In the genomic region with DNA sequence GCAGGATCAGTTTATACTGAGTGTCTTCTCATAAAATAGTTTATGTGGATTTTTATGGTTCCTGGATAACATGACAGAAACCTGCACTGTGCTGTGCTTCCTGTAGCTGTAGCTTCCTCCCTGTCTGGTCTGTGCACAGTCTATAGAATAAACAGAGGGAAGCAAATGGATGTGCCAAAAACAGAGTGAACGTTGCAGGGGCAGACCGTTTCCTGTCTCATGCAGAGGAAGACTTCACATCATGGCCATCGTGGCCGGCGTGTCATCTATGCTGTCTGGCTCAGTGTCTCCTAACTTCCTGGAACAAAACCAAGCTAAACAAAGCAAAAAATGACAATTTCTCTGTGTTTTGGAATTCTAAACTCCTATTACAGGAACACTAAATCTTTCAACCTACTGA, we compare ENCODE assay signal across 16 mouse cellular contexts.
DNase-seq lines count a peak whose midpoint lies in the region; ATAC-seq and TF ChIP-seq lines count a peak whose summit lies in the region.
"Had no signal": no experiment of that assay in that cellular context is flagged by ENCODE, and none has a peak within 500 bp of the region (broad histone marks: within the 10 kb centered on the region; RNA-seq: fewer than 3 reads in every experiment).

No protein-coding gene starts in this region.

- intact Hi-C loops in heart, postnatal 14 days (cut with DNase I): no loop called here

- H3K4me1 ChIP-seq in heart, postnatal 0 days (ENCODE audit: control insufficient read depth, insufficient read depth): no peaks in the 10 kb centered on the region
- H3K4me1 ChIP-seq in midbrain, embryonic 11.5 days (ENCODE audit: control insufficient read depth, insufficient read depth, low read length): no peaks in the 10 kb centered on the region
- H3K4me1 ChIP-seq in midbrain, embryonic 14.5 days (ENCODE audit: control insufficient read depth, insufficient read depth, low read length): no peaks in the 10 kb centered on the region
- H3K4me1 ChIP-seq in kidney, embryonic 15.5 days: no peaks in the 10 kb centered on the region
- H3K4me1 ChIP-seq in stomach, embryonic 16.5 days (ENCODE audit: control insufficient read depth, insufficient read depth, low read length): no peaks in the 10 kb centered on the region
- no peaks in the 10 kb centered on the region for H3K4me1 ChIP-seq in forebrain, embryonic 11.5 days (replicated peaks; ENCODE audit: control insufficient read depth, insufficient read depth, low read length)
- H3K4me1 ChIP-seq: forebrain, embryonic 15.5 days; hindbrain, embryonic 10.5 days; neural tube, embryonic 12.5 days had no signal

- no peak for DNase-seq in heart, postnatal 0 days (ENCODE audit: low spot score)
- DNase-seq in heart, postnatal 14 days: no peak
- peak; percentile 31 for DNase-seq in midbrain, embryonic 11.5 days (ENCODE audit: low spot score, missing footprints)
- DNase-seq in midbrain, embryonic 14.5 days: no peak
- no peak for DNase-seq in right cerebral cortex, adult 18-20 months
- no peak for DNase-seq in forebrain, embryonic 11.5 days (ENCODE audit: low spot score)
- DNase-seq: cerebellum, adult 11 months; gastrocnemius, postnatal 36 days; right cerebral cortex, postnatal 14 days had no signal

- TF ChIP-seq CTCF in heart, postnatal 0 days (IDR thresholded peaks at IDR 0.05; ENCODE audit: low read depth): no peak

- H3K27me3 ChIP-seq in heart, postnatal 0 days (ENCODE audit: control insufficient read depth, insufficient read depth, low read length): no peaks in the 10 kb centered on the region
- H3K27me3 ChIP-seq in midbrain, embryonic 11.5 days (ENCODE audit: control insufficient read depth, insufficient read depth, low read length): no peaks in the 10 kb centered on the region
- H3K27me3 ChIP-seq in midbrain, embryonic 14.5 days (ENCODE audit: control insufficient read depth, insufficient read depth, low read length): no peaks in the 10 kb centered on the region
- H3K27me3 ChIP-seq in kidney, embryonic 15.5 days: no peaks in the 10 kb centered on the region
- no peaks in the 10 kb centered on the region for H3K27me3 ChIP-seq in stomach, embryonic 16.5 days (ENCODE audit: control insufficient read depth, insufficient read depth, low read length)
- no peaks in the 10 kb centered on the region for H3K27me3 ChIP-seq in forebrain, embryonic 11.5 days (ENCODE audit: control insufficient read depth, insufficient read depth, low read length)
- H3K27me3 ChIP-seq: forebrain, embryonic 15.5 days; neural tube, embryonic 12.5 days; Patski had no signal

- no peaks in the 10 kb centered on the region for H3K36me3 ChIP-seq in heart, postnatal 0 days (replicated peaks; ENCODE audit: control insufficient read depth, insufficient read depth, low read length)
- no peaks in the 10 kb centered on the region for H3K36me3 ChIP-seq in midbrain, embryonic 11.5 days (ENCODE audit: control insufficient read depth, insufficient read depth, low read length)
- H3K36me3 ChIP-seq in midbrain, embryonic 14.5 days (ENCODE audit: control insufficient read depth, insufficient read depth, low read length): no peaks in the 10 kb centered on the region
- no peaks in the 10 kb centered on the region for H3K36me3 ChIP-seq in kidney, embryonic 15.5 days
- no peaks in the 10 kb centered on the region for H3K36me3 ChIP-seq in stomach, embryonic 16.5 days (ENCODE audit: control insufficient read depth, insufficient read depth, low read length)
- H3K36me3 ChIP-seq in forebrain, embryonic 11.5 days (ENCODE audit: control insufficient read depth, insufficient read depth, low read length): no peaks in the 10 kb centered on the region
- H3K36me3 ChIP-seq: forebrain, embryonic 15.5 days; hindbrain, embryonic 10.5 days; neural tube, embryonic 12.5 days had no signal

- no peak overlapping the region for H3K4me2 ChIP-seq in heart, postnatal 0 days (ENCODE audit: low read depth, low read length)
- no peak overlapping the region for H3K4me2 ChIP-seq in midbrain, embryonic 11.5 days
- H3K4me2 ChIP-seq in midbrain, embryonic 14.5 days (ENCODE audit: low read length): no peak overlapping the region
- no peak overlapping the region for H3K4me2 ChIP-seq in kidney, embryonic 15.5 days
- no peak overlapping the region for H3K4me2 ChIP-seq in stomach, embryonic 16.5 days (ENCODE audit: low read depth, low read length)
- H3K4me2 ChIP-seq in forebrain, embryonic 11.5 days (ENCODE audit: low read depth, low read length, severe bottlenecking): no peak overlapping the region
- H3K4me2 ChIP-seq: forebrain, embryonic 15.5 days; neural tube, embryonic 12.5 days had no signal

- peak overlapping the region; percentile 30; the same call in 1 of the 2 replicates for H3K27ac ChIP-seq in heart, postnatal 0 days (ENCODE audit: low read depth)
- H3K27ac ChIP-seq in midbrain, embryonic 11.5 days (ENCODE audit: low read depth, low read length): no peak overlapping the region
- H3K27ac ChIP-seq in midbrain, embryonic 14.5 days (replicated peaks; ENCODE audit: low read depth, low read length): no peak overlapping the region
- peak overlapping the region; percentile 76 for H3K27ac ChIP-seq in kidney, embryonic 15.5 days
- H3K27ac ChIP-seq in stomach, embryonic 16.5 days (ENCODE audit: low read length): peak overlapping the region; percentile 58; the same call in 1 of the 2 replicates
- no peak overlapping the region for H3K27ac ChIP-seq in forebrain, embryonic 11.5 days (ENCODE audit: low read depth, low read length)
- H3K27ac ChIP-seq: forebrain, embryonic 15.5 days; hindbrain, embryonic 10.5 days; neural tube, embryonic 12.5 days had no signal

- no peak for TF ChIP-seq EP300 in heart, postnatal 0 days (IDR thresholded peaks at IDR 0.05; ENCODE audit: low read depth)

- no peaks in the 10 kb centered on the region for H3K9me3 ChIP-seq in heart, postnatal 0 days (replicated peaks; ENCODE audit: control insufficient read depth, low read length)
- no peaks in the 10 kb centered on the region for H3K9me3 ChIP-seq in midbrain, embryonic 11.5 days (ENCODE audit: control insufficient read depth, low read length)
- H3K9me3 ChIP-seq in midbrain, embryonic 14.5 days (ENCODE audit: control insufficient read depth, low read length): no peaks in the 10 kb centered on the region
- no peaks in the 10 kb centered on the region for H3K9me3 ChIP-seq in kidney, embryonic 15.5 days (replicated peaks)
- no peaks in the 10 kb centered on the region for H3K9me3 ChIP-seq in stomach, embryonic 16.5 days (replicated peaks; ENCODE audit: control insufficient read depth, low read length)
- no peaks in the 10 kb centered on the region for H3K9me3 ChIP-seq in forebrain, embryonic 11.5 days (ENCODE audit: control insufficient read depth, low read length)
- H3K9me3 ChIP-seq: forebrain, embryonic 15.5 days; hindbrain, embryonic 10.5 days; neural tube, embryonic 12.5 days had no signal

- H3K9ac ChIP-seq in heart, postnatal 0 days (replicated peaks; ENCODE audit: low read depth, low read length): no peak overlapping the region
- no peak overlapping the region for H3K9ac ChIP-seq in midbrain, embryonic 11.5 days (ENCODE audit: low read length)
- no peak overlapping the region for H3K9ac ChIP-seq in midbrain, embryonic 14.5 days (replicated peaks; ENCODE audit: low read length)
- no peak overlapping the region for H3K9ac ChIP-seq in kidney, embryonic 15.5 days
- no peak overlapping the region for H3K9ac ChIP-seq in stomach, embryonic 16.5 days (ENCODE audit: low read length)
- no peak overlapping the region for H3K9ac ChIP-seq in forebrain, embryonic 11.5 days (ENCODE audit: low read length)
- H3K9ac ChIP-seq: forebrain, embryonic 15.5 days; neural tube, embryonic 12.5 days had no signal

- ATAC-seq in heart, postnatal 0 days (ENCODE audit: insufficient read depth, low read depth): no peak
- no peak for ATAC-seq in midbrain, embryonic 11.5 days (ENCODE audit: low FRiP score)
- ATAC-seq in midbrain, embryonic 14.5 days (ENCODE audit: low FRiP score, low TSS enrichment): no peak
- peak; percentile 46; the same call in 1 of the 2 replicates for ATAC-seq in kidney, embryonic 15.5 days (replicated peaks; ENCODE audit: low FRiP score)
- ATAC-seq in stomach, embryonic 16.5 days (ENCODE audit: insufficient read depth, low FRiP score): no peak
- no peak for ATAC-seq in forebrain, embryonic 11.5 days (replicated peaks; ENCODE audit: low FRiP score)
- ATAC-seq: CD4-positive, CD25-positive, alpha-beta regulatory T cell, adult 4 months; forebrain, embryonic 15.5 days; Patski had no signal

- 38% methylated on average over 5 of the region's 5 CpGs for WGBS in heart, postnatal 0 days
- 78% methylated on average over 5 of the region's 5 CpGs for WGBS in midbrain, embryonic 11.5 days
- WGBS in midbrain, embryonic 14.5 days: 86% methylated on average over 5 of the region's 5 CpGs
- 34% methylated on average over 5 of the region's 5 CpGs for WGBS in kidney, embryonic 15.5 days
- 30% methylated on average over 5 of the region's 5 CpGs for WGBS in stomach, embryonic 16.5 days
- 97% methylated on average over 5 of the region's 5 CpGs for WGBS in forebrain, embryonic 11.5 days

- no peak overlapping the region for H3K4me3 ChIP-seq in heart, postnatal 0 days (ENCODE audit: low read depth, low read length)
- no peak overlapping the region for H3K4me3 ChIP-seq in midbrain, embryonic 11.5 days (ENCODE audit: low read depth, low read length)
- no peak overlapping the region for H3K4me3 ChIP-seq in midbrain, embryonic 14.5 days (replicated peaks; ENCODE audit: low read depth, low read length)
- no peak overlapping the region for H3K4me3 ChIP-seq in kidney, embryonic 15.5 days (replicated peaks)
- H3K4me3 ChIP-seq in stomach, embryonic 16.5 days (replicated peaks; ENCODE audit: low read length): no peak overlapping the region
- no peak overlapping the region for H3K4me3 ChIP-seq in forebrain, embryonic 11.5 days (ENCODE audit: low read depth, low read length)
- H3K4me3 ChIP-seq: forebrain, embryonic 15.5 days; hindbrain, embryonic 10.5 days; neural tube, embryonic 12.5 days had no signal

Comparison
In these comparisons a context has a peak if more than half of its experiments do, and no peak if none do; other contexts are left out.
1. H3K27ac ChIP-seq: peak in heart, postnatal 0 days (single experiment), kidney, embryonic 15.5 days (single experiment) and stomach, embryonic 16.5 days (single experiment); none in midbrain, embryonic 11.5 days (single experiment), midbrain, embryonic 14.5 days (single experiment) and forebrain, embryonic 11.5 days (single experiment).